Mouse (Mus musculus) neural tube, embryonic 15.5 days (tissue): ENCODE data around the gene Gm11114. TPM values are rescaled to one million over a fixed set of nuclear protein-coding genes. Genes with fewer than 3 reads are reported as not detected.

Source experiments
- polyA plus RNA-seq: library from polyadenylated mRNA; unstranded; fragments of >200 nt; fragmentation: Nextera tagmentation; extraction: Ambion mirVana; gene quantifications from 2 replicates; pipeline ENCODE4 v1.2.1, GENCODE M21; 2015

Gene Gm11114
- polyA plus RNA-seq, 1 experiment from 2014 or later, result not detected

Other genes with a start within 250 kb of the Gm11114 start
- gene Tent5a, start 14.6 kb downstream of the Gm11114 start, polyA plus RNA-seq, result 8.1 and 8.5 TPM in 2 replicates